Mouse (Mus musculus) heart, embryonic 10.5 days (tissue): ENCODE results near the gene 1700022I11Rik. TPM values are rescaled to one million over a fixed set of nuclear protein-coding genes. Genes with fewer than 3 reads are reported as not detected.

Source experiments
- DNase-seq: peaks from one replicate; pipeline ENCODE4 v3.0.0-alpha.2; 2017; ENCODE audit warnings: low spot score
- H3K27ac ChIP-seq: fragments of 300-500 bp; sonication (generic); 2 replicates; pipeline ENCODE4 v1.5.1; 2016; ENCODE audit warnings: mild to moderate bottlenecking
- H3K27me3 ChIP-seq: fragments of 300-500 bp; sonication (generic); 2 replicates; pipeline ENCODE4 v1.6.1; 2016; ENCODE audit warnings: mild to moderate bottlenecking; ENCODE audit not compliant: poor library complexity, insufficient read depth, severe bottlenecking
- H3K36me3 ChIP-seq: fragments of 300-500 bp; sonication (generic); 2 replicates; pipeline ENCODE4 v1.6.1; 2016; ENCODE audit warnings: mild to moderate bottlenecking, moderate library complexity
- H3K4me1 ChIP-seq: fragments of 300-500 bp; sonication (generic); 2 replicates; pipeline ENCODE4 v1.6.1; 2016; ENCODE audit warnings: mild to moderate bottlenecking
- H3K4me3 ChIP-seq: fragments of 300-500 bp; sonication (generic); 2 replicates; pipeline ENCODE4 v1.5.1; 2016; ENCODE audit warnings: mild to moderate bottlenecking, moderate library complexity
- H3K9me3 ChIP-seq: fragments of 300-500 bp; sonication (generic); 2 replicates; pipeline ENCODE4 v1.6.1; 2016; ENCODE audit warnings: mild to moderate bottlenecking, moderate library complexity
- WGBS: fragments of 180-500 bp; shearing (Covaris S2); methylation state at CpG from one replicate; pipeline ENCODE4 v1.1.7; 2016; 5-methylcytosine and 5-hydroxymethylcytosine counted together
- polyA plus RNA-seq: library from polyadenylated mRNA; unstranded; fragments of >200 nt; fragmentation: Nextera tagmentation; extraction: Ambion mirVana; gene quantifications from 2 replicates; pipeline ENCODE4 v1.2.1, GENCODE M21; 2016

Gene 1700022I11Rik
- polyA plus RNA-seq, 1 experiment from 2014 or later = 0.70 TPM

GRCm38 (mm10) chr4:42945043-42945442, 24.4 kb upstream of the 1700022I11Rik start:
- H3K27me3 ChIP-seq = peaks cover 42% of the 10 kb centered on the region
- H3K9me3 ChIP-seq = no peaks in the 10 kb centered on the region
- H3K27ac ChIP-seq = no peak overlapping the region
- no peak for DNase-seq
- H3K36me3 ChIP-seq = no peaks in the 10 kb centered on the region
- WGBS = 9% methylated on average over 6 of the region's 6 CpGs
- peaks cover 13% of the 10 kb centered on the region for H3K4me1 ChIP-seq
- no peak overlapping the region for H3K4me3 ChIP-seq

- no peak for DNase-seq
- peaks cover 17% of the 10 kb centered on the region for H3K4me1 ChIP-seq
- H3K9me3 ChIP-seq = no peaks in the 10 kb centered on the region
- H3K36me3 ChIP-seq = no peaks in the 10 kb centered on the region
- WGBS = 89% methylated on average over 3 of the region's 3 CpGs
- no peak overlapping the region for H3K4me3 ChIP-seq
- H3K27ac ChIP-seq = no peak overlapping the region
- peaks cover 39% of the 10 kb centered on the region for H3K27me3 ChIP-seq
Observed at GRCm38 (mm10) chr4:42945445-42945844, 24.0 kb upstream of the 1700022I11Rik start.

- Histone ChIP-seq H3K4me1 (peaks cover 22% of the 10 kb centered on the region), H3K27me3 (peaks cover 34% of the 10 kb centered on the region), H3K27ac (no peak overlapping the region), H3K36me3 (no peaks in the 10 kb centered on the region), H3K4me3 (no peak overlapping the region), H3K9me3 (no peaks in the 10 kb centered on the region)
- DNase-seq = no peak
- 8% methylated on average over 5 of the region's 5 CpGs for WGBS
Observed at GRCm38 (mm10) chr4:42945952-42946351, 23.5 kb upstream of the 1700022I11Rik start.

GRCm38 (mm10) chr4:42946733-42947290, 22.6 kb upstream of the 1700022I11Rik start:
- Histone ChIP-seq H3K36me3 (0 out of 2 replicates have a peak, but pooled peaks cover 3% of the 10 kb centered on the region), H3K9me3 (no peaks in the 10 kb centered on the region), H3K27ac (no peak overlapping the region), H3K4me3 (no peak overlapping the region), H3K27me3 (peaks cover 30% of the 10 kb centered on the region), H3K4me1 (peaks cover 31% of the 10 kb centered on the region)
- no peak for DNase-seq
- 62% methylated on average over 10 of the region's 10 CpGs for WGBS

GRCm38 (mm10) chr4:42948527-42948926, 20.9 kb upstream of the 1700022I11Rik start:
- no peak for DNase-seq
- peaks cover 27% of the 10 kb centered on the region for H3K27me3 ChIP-seq
- no peak overlapping the region for H3K27ac ChIP-seq
- no peak overlapping the region for H3K4me3 ChIP-seq
- H3K36me3 ChIP-seq = 0 out of 2 replicates have a peak, but pooled peaks cover 4% of the 10 kb centered on the region
- H3K9me3 ChIP-seq = no peaks in the 10 kb centered on the region
- WGBS = 39% methylated on average over 13 of the region's 13 CpGs
- peaks cover 48% of the 10 kb centered on the region for H3K4me1 ChIP-seq

- Histone ChIP-seq H3K27ac (peak overlapping the region; percentile 25; the same call in 1 of the 2 replicates), H3K4me3 (peak overlapping the region; percentile 89), H3K9me3 (no peaks in the 10 kb centered on the region), H3K27me3 (peaks cover 27% of the 10 kb centered on the region), H3K36me3 (0 out of 2 replicates have a peak, but pooled peaks cover 4% of the 10 kb centered on the region), H3K4me1 (peaks cover 54% of the 10 kb centered on the region)
- no peak for DNase-seq
- WGBS = 9% methylated on average over 14 of the region's 14 CpGs
Observed at GRCm38 (mm10) chr4:42949051-42949675, 20.2 kb upstream of the 1700022I11Rik start.

GRCm38 (mm10) chr4:42949676-42950051, 19.7 kb upstream of the 1700022I11Rik start, which contains the start of gene Dnajb5:
Gene Dnajb5, plus strand, starts transcription at chr4:42949814.
- Histone ChIP-seq H3K4me3 (peak within 1 kb of the TSS; percentile 89), H3K27ac (peak within 1 kb of the TSS; percentile 98), H3K27me3 (peaks cover 23% of the 10 kb centered on the region), H3K36me3 (0 out of 2 replicates have a peak, but pooled peaks cover 4% of the 10 kb centered on the region), H3K9me3 (no peaks in the 10 kb centered on the region), H3K4me1 (peaks cover 59% of the 10 kb centered on the region)
- DNase-seq = peak; percentile 98
- 0% methylated on average over 39 of the region's 39 CpGs for WGBS

- Histone ChIP-seq H3K4me1 (peaks cover 61% of the 10 kb centered on the region), H3K9me3 (no peaks in the 10 kb centered on the region), H3K4me3 (peak overlapping the region; percentile 89), H3K27ac (peak overlapping the region; percentile 98), H3K36me3 (0 out of 2 replicates have a peak, but pooled peaks cover 4% of the 10 kb centered on the region), H3K27me3 (peaks cover 23% of the 10 kb centered on the region)
- 2% methylated on average over 20 of the region's 27 CpGs for WGBS
- peak; percentile 92 for DNase-seq
Observed at GRCm38 (mm10) chr4:42950065-42950558, 19.3 kb upstream of the 1700022I11Rik start.

GRCm38 (mm10) chr4:42951206-42952195, 17.9 kb upstream of the 1700022I11Rik start:
- peaks cover 61% of the 10 kb centered on the region for H3K4me1 ChIP-seq
- H3K36me3 ChIP-seq = peaks cover 8% of the 10 kb centered on the region
- WGBS = 64% methylated on average over 11 of the region's 11 CpGs
- H3K9me3 ChIP-seq = no peaks in the 10 kb centered on the region
- DNase-seq = no peak
- peak overlapping the region; percentile 98 for H3K27ac ChIP-seq
- peaks cover 22% of the 10 kb centered on the region for H3K27me3 ChIP-seq
- peak overlapping the region; percentile 89 for H3K4me3 ChIP-seq

- peaks cover 11% of the 10 kb centered on the region for H3K27me3 ChIP-seq
- peaks cover 19% of the 10 kb centered on the region for H3K36me3 ChIP-seq
- peaks cover 64% of the 10 kb centered on the region for H3K4me1 ChIP-seq
- H3K9me3 ChIP-seq = no peaks in the 10 kb centered on the region
- DNase-seq = no peak
- peak overlapping the region; percentile 98 for H3K27ac ChIP-seq
- 83% methylated on average over 7 of the region's 7 CpGs for WGBS
- H3K4me3 ChIP-seq = no peak overlapping the region
Observed at GRCm38 (mm10) chr4:42952563-42952962, 16.8 kb upstream of the 1700022I11Rik start.

- 24% methylated on average over 10 of the region's 10 CpGs for WGBS
- Histone ChIP-seq H3K9me3 (no peaks in the 10 kb centered on the region), H3K4me1 (peaks cover 74% of the 10 kb centered on the region), H3K36me3 (peaks cover 26% of the 10 kb centered on the region), H3K27me3 (peaks cover 1% of the 10 kb centered on the region; the same call in 1 of the 2 replicates), H3K27ac (peak overlapping the region; percentile 98), H3K4me3 (peak overlapping the region; percentile 28; the same call in 1 of the 2 replicates)
- DNase-seq = peak; percentile 85
Observed at GRCm38 (mm10) chr4:42953435-42954094, 15.8 kb upstream of the 1700022I11Rik start.

GRCm38 (mm10) chr4:42954297-42954696, 15.1 kb upstream of the 1700022I11Rik start:
- Histone ChIP-seq H3K27me3 (no peaks in the 10 kb centered on the region), H3K36me3 (peaks cover 26% of the 10 kb centered on the region), H3K4me1 (peaks cover 76% of the 10 kb centered on the region), H3K9me3 (no peaks in the 10 kb centered on the region), H3K4me3 (peak overlapping the region; percentile 28; the same call in 1 of the 2 replicates), H3K27ac (peak overlapping the region; percentile 98)
- WGBS = 8% methylated on average over 10 of the region's 10 CpGs
- no peak for DNase-seq
